ENCODE assay signal across 8 mouse cellular contexts in the genomic region with DNA sequence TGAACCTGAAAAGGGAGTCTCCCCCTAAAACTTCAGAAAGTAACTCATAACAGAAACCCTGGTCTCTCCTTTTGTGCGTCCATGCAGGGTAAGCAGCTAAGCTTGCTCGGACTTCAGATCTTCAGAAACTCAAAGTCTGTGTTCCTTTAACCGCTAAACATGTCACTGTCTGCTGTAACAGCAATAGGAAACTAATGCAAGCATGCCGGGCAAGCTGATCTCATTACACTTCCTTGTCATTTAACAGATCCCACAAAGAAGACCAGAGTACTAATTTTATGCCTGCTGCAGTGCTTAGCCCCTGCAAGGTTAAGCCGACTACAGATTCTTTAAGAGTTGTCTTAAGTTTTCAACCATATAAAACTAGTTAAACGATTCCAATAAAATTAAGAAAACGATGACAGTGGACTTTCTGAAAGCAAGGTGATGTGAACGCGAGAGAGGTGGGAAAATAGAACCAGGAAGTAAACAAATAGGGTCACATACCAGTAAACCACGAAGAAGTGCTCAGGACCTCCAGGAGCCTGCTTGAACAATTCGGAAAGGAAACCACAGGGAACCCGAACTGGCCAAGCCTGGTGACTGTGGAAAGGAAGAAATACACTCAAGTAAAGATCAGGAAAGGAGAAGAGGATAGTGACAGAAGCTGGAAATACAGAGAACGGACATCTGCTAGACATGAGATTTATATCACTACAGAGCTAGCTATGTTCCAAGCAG. TPM values are rescaled to one million over a fixed set of nuclear protein-coding genes. Genes with fewer than 3 reads are reported as not detected.
DNase-seq lines count a peak whose midpoint lies in the region; ATAC-seq and TF ChIP-seq lines count a peak whose summit lies in the region.

No protein-coding gene starts in this region.

- no peaks in the 10 kb centered on the region for H3K9me3 ChIP-seq in G1E (replicated peaks)
- H3K9me3 ChIP-seq in forebrain, embryonic 12.5 days: no peaks in the 10 kb centered on the region
- H3K9me3 ChIP-seq in intestine, embryonic 16.5 days (ENCODE audit: control insufficient read depth, low read length): no peaks in the 10 kb centered on the region
- no peaks in the 10 kb centered on the region for H3K9me3 ChIP-seq in midbrain, embryonic 14.5 days (ENCODE audit: control insufficient read depth, low read length)

- 0 out of 2 replicates have a peak, but pooled peaks have one; percentile 6 for ATAC-seq in G1E (ENCODE audit: extremely low read depth, insufficient number of reproducible peaks, low FRiP score, poor library complexity, severe bottlenecking)
- ATAC-seq in forebrain, embryonic 12.5 days (ENCODE audit: low FRiP score): no peak
- ATAC-seq in intestine, embryonic 16.5 days: no peak
- no peak for ATAC-seq in midbrain, embryonic 14.5 days (ENCODE audit: low FRiP score, low TSS enrichment)

- no peak for TF ChIP-seq CTCF in G1E (IDR thresholded peaks at IDR 0.05; ENCODE audit: low read depth, low read length)

- H3K4me2 ChIP-seq in forebrain, embryonic 12.5 days: peak overlapping the region; percentile 72
- H3K4me2 ChIP-seq in intestine, embryonic 16.5 days (ENCODE audit: low read depth, low read length): peak overlapping the region; percentile 80
- H3K4me2 ChIP-seq in midbrain, embryonic 14.5 days (ENCODE audit: low read length): peak overlapping the region; percentile 79

- peaks cover 9% of the 10 kb centered on the region for H3K4me1 ChIP-seq in G1E (ENCODE audit: insufficient read depth, low read depth, low read length)
- peaks cover 27% of the 10 kb centered on the region for H3K4me1 ChIP-seq in forebrain, embryonic 12.5 days
- H3K4me1 ChIP-seq in intestine, embryonic 16.5 days (ENCODE audit: control insufficient read depth, insufficient read depth, low read length): no peaks in the 10 kb centered on the region; the same call in 1 of the 2 replicates
- peaks cover 14% of the 10 kb centered on the region; the same call in 1 of the 2 replicates for H3K4me1 ChIP-seq in midbrain, embryonic 14.5 days (ENCODE audit: control insufficient read depth, insufficient read depth, low read length)

- peak overlapping the region; percentile 85 for H3K9ac ChIP-seq in forebrain, embryonic 12.5 days
- peak overlapping the region; percentile 94 for H3K9ac ChIP-seq in intestine, embryonic 16.5 days (ENCODE audit: low read depth, low read length)
- H3K9ac ChIP-seq in midbrain, embryonic 14.5 days (replicated peaks; ENCODE audit: low read length): peak overlapping the region; percentile 81

- no peaks in the 10 kb centered on the region for H3K27me3 ChIP-seq in G1E (ENCODE audit: insufficient read depth, low read length)
- H3K27me3 ChIP-seq in forebrain, embryonic 12.5 days: no peaks in the 10 kb centered on the region
- no peaks in the 10 kb centered on the region for H3K27me3 ChIP-seq in intestine, embryonic 16.5 days (replicated peaks; ENCODE audit: control insufficient read depth, insufficient read depth, low read length)
- no peaks in the 10 kb centered on the region for H3K27me3 ChIP-seq in midbrain, embryonic 14.5 days (ENCODE audit: control insufficient read depth, insufficient read depth, low read length)

- 14% methylated on average over 13 of the region's 13 CpGs for whole genome bisulfite sequencing in forebrain, embryonic 12.5 days
- 9% methylated on average over 13 of the region's 13 CpGs for WGBS in intestine, embryonic 16.5 days
- 16% methylated on average over 13 of the region's 13 CpGs for WGBS in midbrain, embryonic 14.5 days

- H3K4me3 ChIP-seq in G1E (ENCODE audit: low read depth, low read length): peak overlapping the region; percentile 85
- peak overlapping the region; percentile 75 for H3K4me3 ChIP-seq in forebrain, embryonic 12.5 days (replicated peaks)
- peak overlapping the region; percentile 79 for H3K4me3 ChIP-seq in intestine, embryonic 16.5 days (ENCODE audit: low read length)
- peak overlapping the region; percentile 80 for H3K4me3 ChIP-seq in midbrain, embryonic 14.5 days (replicated peaks; ENCODE audit: low read depth, low read length)

- H3K36me3 ChIP-seq in G1E (replicated peaks): peaks cover 29% of the 10 kb centered on the region
- H3K36me3 ChIP-seq in forebrain, embryonic 12.5 days (replicated peaks): no peaks in the 10 kb centered on the region
- H3K36me3 ChIP-seq in intestine, embryonic 16.5 days (ENCODE audit: control insufficient read depth, insufficient read depth, low read length): peaks cover 4% of the 10 kb centered on the region; the same call in 1 of the 2 replicates
- no peaks in the 10 kb centered on the region for H3K36me3 ChIP-seq in midbrain, embryonic 14.5 days (ENCODE audit: control insufficient read depth, insufficient read depth, low read length)

- H3K27ac ChIP-seq in forebrain, embryonic 12.5 days: no peak overlapping the region; the same call in 1 of the 2 replicates
- H3K27ac ChIP-seq in intestine, embryonic 16.5 days (ENCODE audit: low read length): peak overlapping the region; percentile 92
- H3K27ac ChIP-seq in midbrain, embryonic 14.5 days (replicated peaks; ENCODE audit: low read depth, low read length): no peak overlapping the region

- DNase-seq in heart, adult 8-10 months (ENCODE audit: low spot score): peak; percentile 8
- no peak for DNase-seq in heart, postnatal 4 days
- DNase-seq in G1E (ENCODE audit: low spot score): no peak
- DNase-seq in midbrain, embryonic 14.5 days: no peak
- no peak for DNase-seq in gastrocnemius, postnatal 25 days
- DNase-seq in ovary, postnatal 14 days (ENCODE audit: low spot score): no peak

RNA-seq across cellular contexts. Expression of a gene that starts 1.0 kb away (rescaled TPM):
- total RNA-seq in heart, adult 8-10 months (2022): 10 to 100 TPM; 19.7 to 23.7 (median 22.5) TPM
- total RNA-seq in heart, postnatal 4 days (2021): 10 to 100 TPM; 19.9 TPM
- total RNA-seq in G1E (2014; fragmentation: Nextera tagmentation): 17.5 and 23.7 TPM in 2 replicates
- total RNA-seq in G1E (2017): 44.6 and 45.1 TPM in 2 replicates
- 0.68 and 1.2 TPM in 2 replicates for polyA plus RNA-seq in G1E (2012)
- 27.8 and 28.0 TPM in 2 replicates for polyA plus RNA-seq in forebrain, embryonic 12.5 days (2016; fragmentation: Nextera tagmentation; extraction: Ambion mirVana)
- polyA plus RNA-seq in intestine, embryonic 16.5 days (2015; fragmentation: Nextera tagmentation; extraction: Ambion mirVana): 63.0 and 77.2 TPM in 2 replicates
- polyA plus RNA-seq in midbrain, embryonic 14.5 days (2014; fragmentation: Nextera tagmentation; extraction: Ambion mirVana): 14.2 and 21.1 TPM in 2 replicates
- total RNA-seq in gastrocnemius, postnatal 25 days (2021): 10 to 100 TPM; 22.6 to 24.4 TPM
